ENCODE assay signal across 8 mouse cellular contexts in the genomic region with DNA sequence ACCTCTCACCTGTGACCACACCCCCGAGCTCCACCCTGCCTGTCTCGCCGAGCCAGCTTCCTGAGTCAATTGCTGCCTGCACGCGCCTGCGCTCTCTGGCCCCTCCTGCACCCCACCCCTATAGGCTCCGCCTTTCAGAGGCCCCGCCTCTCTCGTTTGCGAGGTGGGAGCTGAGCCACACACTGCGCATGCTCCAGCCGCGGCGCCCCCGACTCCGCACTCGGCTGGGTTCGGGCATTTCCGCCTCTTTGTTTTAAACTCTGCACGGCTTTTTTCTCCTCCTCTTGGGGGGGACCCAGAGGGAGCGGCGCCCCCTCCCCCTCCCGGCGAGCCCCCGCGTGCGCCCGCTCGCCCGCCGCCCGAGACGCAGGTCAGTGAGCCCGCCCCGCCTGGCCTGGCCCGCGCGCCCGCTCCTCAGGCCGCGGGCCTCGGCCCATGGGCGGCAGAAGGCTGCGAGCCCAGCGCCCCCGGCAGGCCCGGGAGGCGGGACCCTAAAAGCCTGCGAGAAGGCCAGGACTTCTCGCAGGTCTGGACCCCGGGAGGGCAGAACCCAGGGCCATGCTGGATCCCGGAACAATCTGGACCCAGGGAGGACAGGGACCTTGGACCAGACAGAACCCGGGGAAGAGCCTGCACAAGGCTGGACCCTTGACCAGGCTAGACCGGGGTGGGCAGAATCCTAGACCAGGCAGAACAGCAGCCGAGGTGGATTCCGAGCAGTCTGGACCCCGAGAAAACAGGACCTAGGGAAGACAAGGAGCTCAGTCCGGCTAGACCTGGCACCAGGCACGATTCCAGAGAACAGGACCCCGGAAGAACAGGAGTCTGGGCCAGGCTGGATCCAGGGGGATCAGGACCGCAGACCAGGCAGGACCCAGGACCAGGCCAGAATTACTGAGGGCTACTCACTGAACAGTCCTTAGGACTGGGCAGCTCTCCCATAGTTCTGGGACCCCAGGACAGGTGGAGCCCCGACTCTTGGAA. TPM values are rescaled to one million over a fixed set of nuclear protein-coding genes. Genes with fewer than 3 reads are reported as not detected.
DNase-seq lines count a peak whose midpoint lies in the region; ATAC-seq lines count a peak whose summit lies in the region.

A gene (plus strand): TSS at position 151 of the 984 bp plus-strand sequence.

- peak; percentile 98 for DNase-seq in ZHBTc4 (ENCODE audit: low read depth, low spot score)
- DNase-seq in gastrocnemius, adult 8-10 months (ENCODE audit: low spot score in 2 of 2): peak; percentile 94 to 96
- DNase-seq in induced T-regulatory cell, adult 2 months (ENCODE audit: low read depth): peak; percentile 98
- peak; percentile 94 to 97 for DNase-seq in left cerebral cortex, adult 9 months (ENCODE audit: low spot score in 2 of 2)
- DNase-seq in right cerebral cortex, postnatal 14 days: peak; percentile 97
- peak; percentile 98 for DNase-seq in urinary bladder, postnatal 36 days (ENCODE audit: low spot score in 2 of 2)

- peak; percentile 95 for ATAC-seq in common myeloid progenitor, adult 5-6 weeks (replicated peaks; ENCODE audit: low read depth, poor library complexity, severe bottlenecking)
- peak; percentile 90 for ATAC-seq in megakaryocyte progenitor cell, adult 5-6 weeks (replicated peaks; ENCODE audit: poor library complexity)

RNA-seq across cellular contexts. Expression of the gene that starts here (rescaled TPM):
- 13.0 and 16.1 TPM in 2 replicates for total RNA-seq in common myeloid progenitor, adult 5-6 weeks (2017)
- total RNA-seq in gastrocnemius, adult 8-10 months (2022): 10 to 100 TPM; 28.4 to 38.8 (median 33.3) TPM
- total RNA-seq in megakaryocyte progenitor cell, adult 5-6 weeks (2015): 15.8 and 21.1 TPM in 2 replicates
- 7.6 and 10.6 TPM in 2 replicates for total RNA-seq in megakaryocyte progenitor cell, adult 5-6 weeks (2017)

Comparison
In these comparisons a context has a peak if more than half of its experiments do, and no peak if none do; other contexts are left out.
1. Peak in every context shown above with its lines: DNase-seq and ATAC-seq.